Mouse (Mus musculus): ENCODE measurements around the gene Pcid2. TPM values are rescaled to one million over a fixed set of nuclear protein-coding genes. Genes with fewer than 3 reads are reported as not detected.
"Not testable (repeated sequence)": the region's sequence is repeated elsewhere in the genome, so short reads cannot be mapped to it uniquely, and the experiment has no call there.

Gene Pcid2
- polyA plus RNA-seq (2015; fragmentation: Nextera tagmentation; extraction: Ambion mirVana): 36.4 and 38.0 TPM in 2 replicates

DNA sequence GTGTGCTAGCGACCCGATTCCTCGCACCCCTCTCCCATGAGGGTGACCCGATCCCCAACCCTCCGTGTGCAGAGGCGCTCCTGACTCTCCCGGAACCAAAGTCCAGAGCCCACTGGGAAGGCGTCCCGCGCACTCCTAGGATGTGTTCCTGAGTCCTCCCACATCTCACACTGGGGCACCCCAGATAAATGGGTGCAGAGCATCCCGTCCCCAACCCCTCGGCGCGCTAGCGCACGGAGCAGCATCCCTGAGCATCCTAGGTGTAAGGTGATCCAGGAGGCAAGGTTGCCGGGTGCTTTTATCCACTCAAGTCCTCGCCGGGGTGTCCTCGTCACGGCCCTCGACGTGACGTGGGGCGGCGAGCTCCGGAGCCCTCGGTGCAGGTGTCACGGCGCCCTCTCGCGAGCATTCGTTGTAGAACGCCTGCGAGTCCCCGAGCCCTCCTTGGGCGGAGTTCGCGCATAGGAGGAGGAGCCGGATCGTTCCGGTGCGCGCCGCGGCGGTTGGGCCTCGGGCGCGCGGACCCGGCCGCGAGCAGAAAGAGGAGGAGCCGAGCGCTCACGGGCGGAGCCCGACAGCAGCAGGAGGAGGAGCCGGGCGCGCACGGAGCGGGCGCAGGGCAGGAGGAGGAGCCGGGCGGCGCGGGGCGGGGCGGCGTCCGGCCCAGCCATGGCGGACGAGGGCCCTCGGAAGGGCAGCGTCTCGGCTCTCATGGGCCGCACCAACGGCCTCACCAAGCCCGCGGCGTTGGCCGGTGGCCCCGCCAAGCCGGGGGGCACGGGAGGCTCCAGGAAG lies at the start of gene Pcid2, which contains the start of gene Cul4a:
Gene Pcid2 (minus strand): TSS at position 373 of the 795 bp plus-strand sequence.
Gene Cul4a (plus strand): TSS at position 535 of the 795 bp plus-strand sequence.
- ATAC-seq (ENCODE audit: low FRiP score): peak; percentile 95
- no peaks in the 10 kb centered on the region for H3K9me3 ChIP-seq (replicated peaks)

DNA sequence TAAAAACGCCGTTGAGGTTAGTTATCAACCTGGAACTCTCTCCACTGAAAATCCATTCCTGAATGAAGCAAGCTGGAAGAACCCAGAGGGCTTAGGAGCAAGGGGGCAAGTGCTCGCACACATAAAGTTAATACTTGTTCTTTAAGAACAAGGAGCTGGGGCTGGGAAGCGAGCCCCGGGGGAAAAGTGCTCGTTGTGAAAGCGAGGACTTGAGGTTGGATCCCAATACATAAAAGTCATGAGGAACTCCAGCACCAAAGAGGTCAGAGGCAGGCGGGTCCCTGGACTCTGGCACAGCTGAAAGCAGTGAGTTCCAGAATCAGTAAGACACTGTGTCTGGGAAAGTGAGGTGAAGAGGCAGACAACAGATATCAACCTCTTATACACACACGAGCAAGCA lies 48.8 kb upstream of the Pcid2 start:
- 84% methylated on average over 9 of the region's 9 CpGs for WGBS
- Histone ChIP-seq H3K4me2 (no peak overlapping the region), H3K36me3 (peaks cover 19% of the 10 kb centered on the region), H3K4me3 (replicated peaks) (no peak overlapping the region), H3K9ac (replicated peaks) (no peak overlapping the region), H3K27me3 (replicated peaks) (no peaks in the 10 kb centered on the region), H3K4me1 (peaks cover 6% of the 10 kb centered on the region; the same call in 1 of the 2 replicates), H3K9me3 (replicated peaks) (no peaks in the 10 kb centered on the region), H3K27ac (replicated peaks) (no peak overlapping the region)
- no peak for ATAC-seq (ENCODE audit: low FRiP score)

More for the DNA sequence above, at the start of gene Pcid2, which contains the start of gene Cul4a:
- peak within 1 kb of the TSS; percentile 89 for H3K9ac ChIP-seq (replicated peaks)
- H3K27ac ChIP-seq (replicated peaks): peak within 1 kb of the TSS; percentile 98
- H3K27me3 ChIP-seq (replicated peaks): no peaks in the 10 kb centered on the region
- peaks cover 3% of the 10 kb centered on the region; the same call in 1 of the 2 replicates for H3K36me3 ChIP-seq
- H3K4me1 ChIP-seq: peaks cover 39% of the 10 kb centered on the region
- peak within 1 kb of the TSS; percentile 96 for H3K4me3 ChIP-seq (replicated peaks)
- under 1% methylated on average over 67 of the region's 87 CpGs for WGBS
- peak within 1 kb of the TSS; percentile 97 for H3K4me2 ChIP-seq

DNA sequence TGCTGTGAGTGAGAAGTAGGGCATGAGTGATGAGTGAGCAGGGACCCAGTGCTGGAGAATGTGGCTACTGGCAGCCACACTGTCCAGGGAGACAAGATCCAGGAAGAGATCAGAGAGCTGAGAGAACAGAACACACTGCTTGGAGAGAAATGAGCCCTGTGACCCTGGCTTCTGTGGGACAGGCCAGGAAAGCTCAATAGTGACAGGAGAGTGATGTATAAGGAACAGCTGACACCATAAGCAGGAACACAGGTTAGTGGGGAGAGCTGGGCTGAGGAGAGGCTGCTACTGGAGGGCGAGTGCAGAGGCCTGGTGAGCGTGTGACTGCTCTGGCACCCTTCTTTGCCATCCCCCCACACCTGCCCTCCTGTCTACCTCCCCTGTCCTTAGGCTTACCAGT lies 45.7 kb upstream of the Pcid2 start:
- H3K4me1 ChIP-seq: no peaks in the 10 kb centered on the region
- WGBS: 94% methylated on average over 2 of the region's 2 CpGs
- ATAC-seq (ENCODE audit: low FRiP score): no peak

DNA sequence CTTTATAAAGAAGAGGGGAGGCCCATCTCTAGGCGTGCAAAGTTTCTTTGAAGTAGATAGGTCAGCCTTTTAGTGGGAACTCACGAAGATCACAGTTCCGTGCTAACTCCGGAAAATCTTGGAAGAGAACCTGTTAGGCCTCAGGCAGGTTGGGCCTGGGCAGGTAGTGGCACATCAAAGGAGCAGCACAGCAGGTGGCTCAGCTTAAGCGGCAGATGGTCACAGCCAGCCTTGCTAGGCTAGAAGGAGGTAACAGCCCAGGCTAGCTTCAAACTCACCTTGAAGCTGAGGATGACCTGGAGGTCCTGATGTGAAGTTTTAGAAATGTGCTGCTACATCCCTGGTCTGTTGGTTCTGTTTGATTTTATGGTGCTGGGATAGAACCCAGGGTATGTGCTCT lies 44.6 kb upstream of the Pcid2 start:
- Histone ChIP-seq H3K36me3 (peaks cover 54% of the 10 kb centered on the region), H3K9me3 (replicated peaks) (no peaks in the 10 kb centered on the region), H3K9ac (replicated peaks) (no peak overlapping the region), H3K4me2 (no peak overlapping the region), H3K27ac (replicated peaks) (no peak overlapping the region), H3K27me3 (replicated peaks) (no peaks in the 10 kb centered on the region), H3K4me1 (no peaks in the 10 kb centered on the region), H3K4me3 (replicated peaks) (no peak overlapping the region)
- whole genome bisulfite sequencing: 73% methylated on average over 5 of the region's 5 CpGs
- no peak for ATAC-seq (ENCODE audit: low FRiP score)

More for the DNA sequence above, 45.7 kb upstream of the Pcid2 start:
- H3K27ac ChIP-seq (replicated peaks): no peak overlapping the region
- H3K36me3 ChIP-seq: peaks cover 46% of the 10 kb centered on the region
- no peaks in the 10 kb centered on the region for H3K9me3 ChIP-seq (replicated peaks)
- H3K4me3 ChIP-seq (replicated peaks): no peak overlapping the region
- no peak overlapping the region for H3K9ac ChIP-seq (replicated peaks)
- no peaks in the 10 kb centered on the region for H3K27me3 ChIP-seq (replicated peaks)
- no peak overlapping the region for H3K4me2 ChIP-seq

DNA sequence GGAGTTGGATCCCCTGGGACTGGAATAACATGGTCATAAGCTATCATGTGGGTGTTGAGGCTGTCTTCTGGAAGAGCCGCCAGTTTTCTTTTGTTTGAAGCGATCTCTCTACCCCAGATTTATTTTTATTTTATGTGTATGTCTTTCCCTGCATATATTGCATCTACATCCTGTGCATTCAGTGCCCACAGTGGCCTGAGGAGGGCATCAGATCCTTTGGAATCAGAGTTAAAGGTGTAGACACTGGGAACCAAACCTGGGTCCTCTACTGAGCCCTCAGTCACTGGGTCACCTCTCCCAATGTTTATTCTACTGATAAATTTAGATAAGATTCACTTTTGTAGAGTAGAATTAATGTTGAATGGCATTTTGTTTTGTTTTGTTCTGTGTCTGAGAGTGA lies 44.0 kb upstream of the Pcid2 start:
- Histone ChIP-seq H3K27me3 (replicated peaks) (no peaks in the 10 kb centered on the region), H3K4me3 (replicated peaks) (no peak overlapping the region), H3K9me3 (replicated peaks) (no peaks in the 10 kb centered on the region), H3K4me2 (no peak overlapping the region), H3K9ac (replicated peaks) (no peak overlapping the region), H3K27ac (replicated peaks) (no peak overlapping the region), H3K4me1 (no peaks in the 10 kb centered on the region), H3K36me3 (peaks cover 60% of the 10 kb centered on the region)
- no peak for ATAC-seq (ENCODE audit: low FRiP score)
- WGBS: 94% methylated on average over 2 of the region's 2 CpGs

DNA sequence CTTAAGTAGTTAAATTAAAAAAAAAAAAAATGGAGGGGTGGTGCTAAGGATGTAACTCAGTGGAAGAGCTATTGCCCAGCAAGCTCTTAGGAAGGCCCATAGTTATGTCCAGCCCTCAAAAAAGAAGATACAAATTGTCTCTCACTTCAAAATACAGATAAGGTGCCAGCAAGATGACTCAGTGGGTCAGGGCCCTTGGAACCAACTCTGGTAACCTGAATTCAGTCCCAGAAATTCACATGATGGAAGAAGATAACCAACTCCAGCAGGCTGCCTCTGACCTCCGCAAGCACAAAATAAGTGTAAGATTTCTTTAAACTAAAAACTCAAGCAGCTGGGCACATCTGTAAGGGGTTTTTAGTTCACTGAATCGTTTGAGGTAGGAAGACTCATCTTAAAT lies 43.2 kb upstream of the Pcid2 start:
- Histone ChIP-seq H3K27me3 (replicated peaks) (no peaks in the 10 kb centered on the region), H3K4me1 (no peaks in the 10 kb centered on the region), H3K4me3 (replicated peaks) (no peak overlapping the region), H3K9ac (replicated peaks) (no peak overlapping the region), H3K36me3 (peaks cover 63% of the 10 kb centered on the region), H3K9me3 (replicated peaks) (no peaks in the 10 kb centered on the region), H3K4me2 (no peak overlapping the region), H3K27ac (replicated peaks) (no peak overlapping the region)
- 92% methylated on average over 2 of the region's 2 CpGs for WGBS
- no peak for ATAC-seq (ENCODE audit: low FRiP score)

DNA sequence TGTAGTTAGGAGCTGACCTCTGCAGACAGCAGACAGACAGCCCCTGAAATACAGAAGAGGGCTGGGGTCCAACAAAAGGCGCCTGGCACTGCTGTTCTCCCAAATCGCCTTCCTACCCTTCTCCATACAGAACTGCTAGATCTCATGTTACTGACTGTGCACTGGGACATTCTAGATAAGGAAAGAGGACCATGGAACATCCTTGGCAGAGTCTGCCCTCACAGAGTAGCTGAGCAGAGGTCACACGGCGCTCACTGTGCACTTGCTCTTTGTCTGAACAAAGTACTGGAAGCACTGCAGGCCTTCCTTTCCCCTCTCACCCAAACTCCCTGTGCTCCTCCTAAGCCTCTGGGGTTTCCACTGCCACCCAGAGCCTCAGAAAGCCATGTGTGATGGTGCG lies 36.4 kb upstream of the Pcid2 start:
- Histone ChIP-seq H3K9ac (replicated peaks) (no peak overlapping the region), H3K36me3 (peaks cover 98% of the 10 kb centered on the region), H3K27ac (replicated peaks) (no peak overlapping the region), H3K4me3 (replicated peaks) (no peak overlapping the region), H3K27me3 (replicated peaks) (no peaks in the 10 kb centered on the region), H3K4me1 (no peaks in the 10 kb centered on the region), H3K4me2 (no peak overlapping the region), H3K9me3 (replicated peaks) (no peaks in the 10 kb centered on the region)
- ATAC-seq (ENCODE audit: low FRiP score): no peak
- WGBS: 95% methylated on average over 5 of the region's 5 CpGs

DNA sequence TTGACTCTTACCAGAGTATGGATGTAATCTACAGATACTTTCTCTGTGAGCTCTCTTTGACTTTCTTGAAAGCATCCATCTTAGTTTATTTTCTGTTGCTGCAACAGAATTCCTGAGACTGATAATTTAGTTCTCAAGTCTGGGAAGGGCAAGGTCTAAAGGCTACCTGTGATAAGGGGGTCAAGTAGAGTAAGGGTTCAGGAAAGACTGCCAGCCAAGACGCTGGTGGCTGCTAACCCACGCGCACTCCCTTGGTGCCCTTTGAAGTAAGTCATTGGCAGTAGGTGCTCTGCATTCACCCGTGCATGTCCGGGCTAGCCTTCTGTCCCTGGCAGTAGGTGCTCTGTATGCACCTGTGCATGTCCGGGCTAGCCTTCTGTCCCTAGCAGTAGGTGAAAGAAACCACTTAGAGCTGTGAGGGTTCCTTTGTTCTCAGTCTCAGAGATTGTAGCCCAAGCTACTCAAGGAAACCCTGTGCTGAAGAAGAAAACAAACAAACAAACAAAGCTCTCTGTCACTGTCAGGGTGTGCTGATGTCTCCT lies 34.5 kb upstream of the Pcid2 start:
- no peak overlapping the region for H3K4me2 ChIP-seq
- H3K4me1 ChIP-seq: no peaks in the 10 kb centered on the region
- H3K27ac ChIP-seq (replicated peaks): no peak overlapping the region
- H3K36me3 ChIP-seq: peaks cover 98% of the 10 kb centered on the region
- no peak overlapping the region for H3K4me3 ChIP-seq (replicated peaks)
- 92% methylated on average over 6 of the region's 6 CpGs for WGBS
- H3K9ac ChIP-seq (replicated peaks): no peak overlapping the region
- no peaks in the 10 kb centered on the region for H3K9me3 ChIP-seq (replicated peaks)
- no peaks in the 10 kb centered on the region for H3K27me3 ChIP-seq (replicated peaks)
- no peak for ATAC-seq (ENCODE audit: low FRiP score)

DNA sequence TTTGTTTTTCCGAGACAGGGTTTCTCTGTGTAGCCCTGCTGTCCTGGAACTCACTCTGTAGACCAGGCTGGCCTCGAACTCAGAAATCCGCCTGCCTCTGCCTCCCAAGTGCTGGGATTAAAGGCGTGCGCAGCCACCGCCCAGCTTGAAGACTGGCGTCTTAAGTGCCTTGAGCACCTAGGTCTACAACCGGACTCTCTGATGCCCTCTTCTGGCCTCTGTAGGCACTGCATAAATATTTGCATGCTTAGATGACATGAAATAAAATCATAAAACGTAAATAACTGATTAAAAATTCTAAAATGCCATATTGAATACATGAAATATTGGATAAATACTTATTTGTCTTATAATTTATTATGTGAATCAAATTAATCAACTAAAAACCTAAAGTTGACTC lies 27.0 kb upstream of the Pcid2 start:
- not testable (repeated sequence) for H3K4me1 ChIP-seq; H3K27me3 ChIP-seq (replicated peaks); H3K27ac ChIP-seq (replicated peaks); H3K4me2 ChIP-seq; ATAC-seq (ENCODE audit: low FRiP score); H3K4me3 ChIP-seq (replicated peaks); H3K9me3 ChIP-seq (replicated peaks); H3K9ac ChIP-seq (replicated peaks)
- H3K36me3 ChIP-seq: peaks cover 90% of the 10 kb centered on the region
- WGBS: 69% methylated on average over 9 of the region's 9 CpGs

DNA sequence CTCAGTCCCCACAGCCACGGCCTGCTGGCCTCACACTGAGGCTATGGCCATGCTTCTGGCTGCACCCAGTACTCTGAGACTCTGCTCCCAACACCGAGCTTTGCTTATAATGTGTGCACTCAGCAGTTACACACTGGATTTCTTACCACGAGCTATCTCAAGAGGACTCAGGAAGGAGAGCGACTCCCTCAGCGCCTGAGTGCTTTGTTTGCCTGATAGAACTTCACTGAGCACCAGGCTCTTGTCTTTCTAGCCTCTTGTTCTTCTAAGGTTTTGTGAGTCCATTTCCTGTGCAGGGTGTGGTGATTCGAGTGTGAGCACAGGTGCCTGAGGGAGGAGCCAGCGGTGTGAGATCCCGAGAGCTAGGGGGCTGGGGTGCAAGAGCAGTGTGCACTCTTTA lies 19.6 kb upstream of the Pcid2 start:
- Histone ChIP-seq H3K4me2 (no peak overlapping the region), H3K4me3 (replicated peaks) (no peak overlapping the region), H3K27ac (replicated peaks) (no peak overlapping the region), H3K27me3 (replicated peaks) (no peaks in the 10 kb centered on the region), H3K4me1 (no peaks in the 10 kb centered on the region), H3K9me3 (replicated peaks) (no peaks in the 10 kb centered on the region), H3K36me3 (peaks cover 75% of the 10 kb centered on the region), H3K9ac (replicated peaks) (no peak overlapping the region)
- ATAC-seq (ENCODE audit: low FRiP score): no peak
- WGBS: 95% methylated on average over 8 of the region's 8 CpGs

DNA sequence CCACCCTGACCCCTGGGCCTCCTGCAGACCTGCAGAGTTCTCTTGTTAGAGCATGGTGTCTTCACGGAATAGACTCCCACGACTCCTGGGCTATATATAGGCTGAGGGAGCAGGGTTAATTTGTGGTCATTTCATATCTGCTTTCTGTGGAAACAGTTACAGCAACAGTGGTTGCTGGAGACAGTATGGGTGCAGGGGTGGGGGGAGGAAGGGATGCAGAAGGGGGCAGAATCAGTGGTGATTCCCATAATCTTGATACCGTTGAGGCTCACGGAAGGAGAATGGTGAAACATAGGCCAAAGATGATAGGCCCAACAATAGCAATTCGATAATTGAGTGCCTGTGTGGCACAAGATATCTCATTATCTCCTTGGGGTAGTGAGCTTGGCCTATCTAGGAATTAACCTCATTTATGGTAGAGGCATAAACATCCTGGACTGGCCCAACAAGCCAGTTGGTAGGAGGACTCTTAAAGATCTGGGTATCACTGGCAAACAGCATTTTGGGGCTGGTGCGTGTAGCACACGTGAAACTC lies 17.7 kb upstream of the Pcid2 start:
- H3K4me1 ChIP-seq: no peaks in the 10 kb centered on the region
- H3K27ac ChIP-seq (replicated peaks): no peak overlapping the region
- H3K9me3 ChIP-seq (replicated peaks): no peaks in the 10 kb centered on the region
- no peak overlapping the region for H3K9ac ChIP-seq (replicated peaks)
- H3K4me2 ChIP-seq: no peak overlapping the region
- no peaks in the 10 kb centered on the region for H3K27me3 ChIP-seq (replicated peaks)
- no peak for ATAC-seq (ENCODE audit: low FRiP score)
- H3K36me3 ChIP-seq: peaks cover 66% of the 10 kb centered on the region
- WGBS: 94% methylated on average over 7 of the region's 7 CpGs
- no peak overlapping the region for H3K4me3 ChIP-seq (replicated peaks)
